Comparison of ENCODE assay signal across 17 mouse cellular contexts in the genomic region with DNA sequence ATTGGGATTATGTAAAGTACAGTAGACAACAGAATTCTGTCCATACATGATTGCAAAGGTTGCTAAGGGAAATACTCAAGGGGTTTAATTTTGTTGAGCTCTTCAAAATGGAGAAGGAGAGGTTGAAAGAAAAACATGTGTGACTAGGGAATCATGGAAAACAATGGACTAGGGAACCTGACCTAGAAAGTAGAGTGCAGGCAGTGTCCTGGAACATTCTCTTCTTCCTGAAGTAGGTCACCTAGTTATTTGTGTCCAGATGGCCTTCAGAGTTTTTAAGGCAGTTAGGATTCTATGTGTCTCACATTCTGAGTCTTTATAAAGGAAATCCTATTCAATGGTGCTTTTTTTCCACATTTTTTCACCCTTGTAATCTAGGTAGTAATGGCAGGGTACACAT.
"Had no signal": no experiment of that assay in that cellular context is flagged by ENCODE, and none has a peak within 500 bp of the region (broad histone marks: within the 10 kb centered on the region; RNA-seq: fewer than 3 reads in every experiment).

No protein-coding gene starts in this region.

- DNase-seq: liver, postnatal 0 days; lung, adult 2 months; lung, postnatal 14 days; lung, postnatal 36 days; right cerebral cortex, postnatal 14 days; thymus, adult 18-20 months; thymus, postnatal 14 days; thymus, postnatal 36 days had no signal

- ATAC-seq: liver, postnatal 0 days; lung, postnatal 0 days; midbrain, embryonic 13.5 days; midbrain, embryonic 15.5 days had no signal

- H3K36me3 ChIP-seq: liver, embryonic 15.5 days; lung, embryonic 15.5 days; midbrain, embryonic 13.5 days; midbrain, embryonic 15.5 days; neural tube, embryonic 12.5 days had no signal

- H3K9me3 ChIP-seq: liver, embryonic 15.5 days; lung, embryonic 15.5 days; midbrain, embryonic 13.5 days; midbrain, embryonic 15.5 days; neural tube, embryonic 12.5 days had no signal

- H3K4me3 ChIP-seq: liver, embryonic 15.5 days; lung, embryonic 15.5 days; megakaryocyte, embryonic 14.5 days; midbrain, embryonic 13.5 days; midbrain, embryonic 15.5 days; neural tube, embryonic 12.5 days had no signal

- H3K4me2 ChIP-seq: liver, embryonic 15.5 days; lung, embryonic 15.5 days; midbrain, embryonic 11.5 days; midbrain, embryonic 13.5 days; midbrain, embryonic 15.5 days; neural tube, embryonic 12.5 days had no signal

- H3K9ac ChIP-seq: liver, embryonic 15.5 days; liver, postnatal 0 days; lung, embryonic 15.5 days; midbrain, embryonic 13.5 days; midbrain, embryonic 15.5 days; neural tube, embryonic 12.5 days had no signal

- H3K27ac ChIP-seq: liver, embryonic 15.5 days; lung, embryonic 15.5 days; macrophage; midbrain, embryonic 13.5 days; midbrain, embryonic 15.5 days; neural tube, embryonic 12.5 days had no signal

- H3K4me1 ChIP-seq: liver, embryonic 15.5 days; lung, embryonic 15.5 days; megakaryocyte, embryonic 14.5 days; midbrain, embryonic 13.5 days; midbrain, embryonic 15.5 days; neural tube, embryonic 12.5 days had no signal

- H3K27me3 ChIP-seq: liver, embryonic 15.5 days; lung, embryonic 15.5 days; megakaryocyte, embryonic 14.5 days; midbrain, embryonic 13.5 days; midbrain, embryonic 15.5 days; neural tube, embryonic 12.5 days had no signal
